Mouse (Mus musculus): Measurements from ENCODE around the gene Oit1.
A peak's percentile ranks its signal among the peaks of the same experiment; 100 is the strongest.

Gene Oit1

DNA sequence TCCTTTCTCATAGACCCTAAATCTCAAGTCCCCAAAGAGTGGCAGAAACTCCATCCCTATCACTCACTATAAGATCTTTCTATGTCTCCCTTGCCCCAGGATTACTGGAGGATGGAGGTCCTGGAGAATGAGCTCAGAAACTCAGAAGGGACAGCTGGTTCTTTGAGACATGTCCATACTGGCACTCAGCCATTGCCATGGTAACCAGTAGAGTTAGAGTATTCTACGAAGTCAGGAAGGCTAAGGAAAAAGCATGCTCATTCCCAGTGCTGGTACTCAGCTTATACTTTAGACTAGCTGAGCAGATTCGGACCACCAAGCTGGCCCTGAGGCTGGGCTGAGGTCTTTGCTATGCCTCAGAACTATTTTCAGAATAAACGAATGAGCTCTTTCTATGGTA is 44.0 kb downstream of the Oit1 start:
- peak; percentile 41 for DNase-seq

DNA sequence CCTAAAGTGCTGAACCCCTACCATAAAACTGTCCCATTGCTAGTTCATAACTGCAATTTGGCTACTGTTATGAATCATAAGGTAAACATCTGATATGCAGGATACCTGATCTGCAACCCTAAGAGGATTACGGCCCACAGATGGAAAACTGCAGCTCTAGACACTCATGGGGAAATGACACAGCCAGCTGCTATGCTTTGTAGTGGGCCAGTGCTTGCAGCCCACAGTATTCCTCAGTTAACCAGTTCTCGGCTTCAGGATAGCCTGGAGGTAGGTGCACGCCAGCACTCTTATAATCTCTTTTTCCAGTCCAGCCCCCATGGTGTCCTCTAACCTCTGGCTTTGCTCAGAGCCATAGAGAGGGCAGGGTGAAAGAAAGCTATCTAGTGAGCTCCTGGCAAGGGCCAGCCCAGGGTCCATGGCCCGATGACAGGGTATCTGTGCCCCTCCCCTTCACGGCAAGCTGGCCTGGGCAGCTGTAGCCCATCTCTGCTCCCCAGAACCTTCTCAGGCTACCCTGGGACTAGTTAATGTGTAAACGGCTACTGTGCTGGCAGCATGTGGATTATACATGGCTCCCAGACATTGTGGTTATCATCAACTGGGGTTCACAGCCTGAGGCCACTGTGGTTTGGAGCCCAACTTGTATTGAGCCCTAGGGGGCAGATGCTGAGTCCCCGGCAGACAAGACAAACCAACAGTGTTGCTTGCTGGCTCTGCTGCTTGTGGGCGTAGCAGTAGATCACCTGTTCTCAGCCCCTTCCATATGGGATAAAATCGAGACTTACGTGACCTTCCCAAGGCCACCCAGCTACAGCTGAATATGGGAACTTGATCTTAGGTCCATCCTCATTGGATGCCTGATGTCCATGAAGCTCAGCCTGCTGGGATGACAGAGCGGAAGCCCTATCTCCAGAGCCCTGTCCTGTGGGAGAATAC is 46.0 kb downstream of the Oit1 start:
- DNase-seq: no peak

DNA sequence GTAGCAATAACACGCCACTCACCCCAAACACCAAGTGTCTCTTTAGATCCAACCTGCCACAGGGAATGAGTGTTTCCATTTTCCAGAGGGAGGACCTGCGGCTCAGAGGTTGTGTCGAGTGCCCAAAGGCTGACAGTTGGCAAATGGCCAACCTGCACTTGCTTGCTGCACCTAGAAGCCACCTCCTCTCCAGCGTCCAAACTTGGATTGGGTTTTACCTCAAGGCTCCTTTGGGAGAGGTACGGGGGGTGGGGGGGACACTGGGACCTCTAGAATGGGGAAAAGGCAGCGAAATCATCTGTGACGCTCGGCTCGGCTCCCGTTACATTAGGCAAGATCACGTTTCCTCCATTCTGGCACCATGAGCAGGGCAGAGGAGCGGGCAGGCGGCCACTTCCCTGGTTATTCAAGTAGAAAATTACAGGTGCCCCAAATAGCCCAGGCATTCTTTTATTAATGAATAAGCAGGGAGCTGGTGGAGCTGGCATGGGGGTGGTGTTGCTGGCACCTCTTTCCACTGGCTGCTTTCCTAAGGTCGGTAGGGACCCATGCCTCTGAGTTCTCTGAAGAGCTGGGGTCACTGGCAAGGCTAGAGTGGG is 47.1 kb downstream of the Oit1 start:
- no peak for DNase-seq

DNA sequence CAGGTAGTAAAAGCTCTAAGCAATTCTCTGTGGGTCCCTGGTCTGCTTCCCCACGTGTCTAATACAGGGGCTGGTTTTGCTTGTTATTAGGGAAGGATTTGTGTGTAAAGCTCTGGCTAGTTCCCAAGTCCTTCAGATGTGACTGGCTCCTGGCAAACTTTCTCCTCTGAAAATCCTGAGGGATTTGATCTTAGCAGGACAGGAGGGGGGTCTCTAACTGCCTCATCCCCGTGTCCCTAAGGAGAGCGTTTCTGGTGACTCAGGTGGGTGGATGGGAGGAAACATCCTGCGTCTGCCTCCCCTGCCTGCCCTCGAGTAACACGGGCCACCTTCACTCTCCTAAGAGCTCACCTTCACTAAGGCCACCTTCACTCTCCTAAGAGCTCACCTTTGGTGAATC is 48.2 kb downstream of the Oit1 start:
- no peak for DNase-seq

DNA sequence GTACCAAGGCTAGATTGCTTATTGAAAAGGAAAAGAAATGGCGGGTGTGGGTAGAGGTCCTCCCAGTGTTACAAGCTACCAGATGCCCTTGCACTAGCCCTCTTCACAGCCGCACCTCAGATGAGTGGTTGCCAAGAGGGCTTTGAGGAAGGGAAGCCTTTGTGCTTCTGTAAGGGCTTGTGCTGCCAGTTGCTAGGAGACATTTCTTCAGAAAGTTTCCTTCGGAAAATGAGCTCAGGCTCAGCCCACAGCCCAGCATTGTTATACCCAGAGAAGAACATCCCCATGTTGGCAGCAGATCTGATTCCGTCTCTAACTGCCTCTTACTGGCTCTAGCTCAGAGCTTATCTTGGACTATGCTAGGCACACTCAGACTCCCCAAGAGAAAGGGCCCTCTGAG is 49.0 kb downstream of the Oit1 start:
- no peak for DNase-seq

DNA sequence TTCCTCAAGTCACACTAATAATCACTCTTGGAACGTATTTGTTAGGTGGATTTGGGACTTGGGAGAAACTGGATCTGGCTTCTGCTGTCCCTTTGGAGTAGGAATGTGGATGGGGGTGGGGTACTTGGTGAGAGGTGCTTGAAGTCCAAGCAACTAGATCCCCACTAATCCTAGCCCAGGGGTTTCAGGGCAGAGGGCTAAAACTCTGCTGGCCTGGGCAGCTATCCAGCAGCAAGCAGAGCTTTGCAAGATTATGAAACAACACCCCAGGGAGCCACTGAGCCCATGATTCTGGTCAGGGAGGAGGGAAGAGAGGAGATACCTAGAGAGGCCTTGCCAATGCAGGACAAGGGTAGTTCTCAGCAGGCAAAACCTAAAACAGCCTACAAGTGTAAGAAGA is 51.2 kb downstream of the Oit1 start:
- no peak for DNase-seq

DNA sequence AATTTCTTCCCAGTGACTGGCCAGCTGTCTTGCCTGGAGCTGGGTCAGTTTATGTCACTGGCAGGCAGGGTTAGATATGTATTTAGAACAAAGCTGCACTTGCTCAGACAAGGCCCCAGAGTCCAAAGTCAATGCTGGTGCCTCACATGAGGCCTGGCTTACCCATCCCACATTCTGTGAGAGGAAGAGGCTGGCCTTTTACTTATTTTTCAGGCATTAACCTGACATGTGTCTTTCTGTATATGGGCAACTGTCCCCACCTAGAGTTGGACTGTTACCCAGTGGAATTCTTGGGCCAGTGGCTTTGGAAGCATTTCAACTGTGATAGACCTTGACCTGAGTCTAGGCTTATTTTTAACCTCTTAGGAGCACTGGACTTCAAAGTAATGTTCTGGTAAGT is 51.6 kb downstream of the Oit1 start:
- no peak for DNase-seq

DNA sequence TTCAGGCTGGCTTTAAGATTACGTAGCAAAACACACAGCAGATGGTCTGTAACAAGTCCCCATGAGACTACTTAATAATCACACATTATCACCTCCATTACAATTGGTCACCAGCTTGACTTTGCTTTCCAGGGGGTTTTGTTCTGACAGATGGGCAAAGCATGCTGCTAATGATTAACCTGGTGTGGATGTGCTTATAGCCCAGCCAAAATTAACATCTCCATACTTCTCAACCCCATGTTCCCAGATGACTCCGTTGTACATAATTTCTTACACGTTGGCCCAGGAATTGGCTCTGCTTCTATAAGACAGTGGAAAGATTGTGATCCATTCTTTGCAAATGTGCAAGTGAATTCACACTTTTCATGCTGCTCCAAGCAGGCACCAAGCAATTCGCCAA is 52.8 kb downstream of the Oit1 start:
- no peak for DNase-seq

DNA sequence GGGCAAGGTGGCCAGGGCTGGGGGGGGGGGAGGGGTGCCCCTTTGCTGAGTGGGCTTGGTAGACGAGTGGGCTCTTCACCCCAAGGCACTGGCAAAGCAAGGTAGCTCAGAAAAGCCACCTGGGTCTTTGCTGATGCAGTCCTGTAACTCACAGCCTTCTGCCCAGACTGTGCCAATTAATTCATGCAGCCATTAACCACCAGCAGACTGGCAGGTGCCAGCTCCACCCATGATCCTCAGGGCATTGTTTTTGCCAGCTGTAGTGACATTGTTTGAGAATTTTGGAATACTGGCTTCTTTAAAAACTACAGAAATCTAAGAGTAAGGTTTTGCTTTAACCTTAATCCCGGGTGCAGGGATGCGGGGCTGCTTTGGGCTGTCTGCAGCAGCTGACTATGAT is 58.0 kb downstream of the Oit1 start:
- no peak for DNase-seq

DNA sequence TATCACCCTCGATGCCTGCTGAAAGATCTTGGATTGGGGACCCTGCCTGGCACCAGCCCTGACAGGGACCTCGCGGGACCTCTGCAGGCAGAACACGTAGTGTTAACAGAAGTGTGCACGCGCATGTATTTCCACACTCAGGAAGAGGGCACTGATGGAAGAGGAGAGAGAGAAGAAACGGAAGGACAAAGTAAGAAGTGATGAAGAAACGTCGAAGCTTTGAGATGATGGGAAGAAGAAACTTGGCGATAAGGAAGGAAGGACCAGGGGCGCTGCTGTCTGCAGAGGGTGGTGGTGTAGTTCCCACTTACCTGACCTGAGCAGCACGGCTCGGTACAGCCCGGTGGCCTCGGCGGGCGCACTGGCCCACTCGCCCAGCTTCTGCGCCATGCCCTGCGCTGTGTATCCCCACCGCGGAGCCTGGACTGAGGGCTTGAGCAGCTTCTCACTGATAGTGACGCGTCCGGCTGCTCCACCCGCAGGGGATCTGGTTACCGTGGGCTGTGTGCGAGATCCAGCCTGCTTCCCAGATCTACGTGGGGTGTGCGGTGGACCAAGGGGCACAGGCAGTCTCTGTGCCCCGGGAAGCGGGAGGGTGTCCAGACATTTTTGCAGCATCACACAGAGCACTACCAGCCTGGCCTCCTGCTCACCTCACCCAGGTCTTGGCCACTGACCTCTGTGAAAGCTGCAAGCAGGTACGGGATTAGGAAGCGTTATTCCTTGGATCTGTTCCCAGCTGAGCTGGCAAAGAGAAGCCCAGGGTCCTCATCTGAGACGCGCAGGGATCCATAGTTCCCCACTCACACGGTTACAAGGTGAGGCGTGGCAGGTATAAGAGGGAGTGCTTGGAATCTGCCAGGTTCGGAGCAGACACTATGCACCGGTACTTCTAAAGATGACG is 61.1 kb downstream of the Oit1 start, which contains the start of gene Fam107a:
Gene Fam107a, minus strand, starts transcription at position 830 of the 904 bp plus-strand sequence.
- DNase-seq: no peak

DNA sequence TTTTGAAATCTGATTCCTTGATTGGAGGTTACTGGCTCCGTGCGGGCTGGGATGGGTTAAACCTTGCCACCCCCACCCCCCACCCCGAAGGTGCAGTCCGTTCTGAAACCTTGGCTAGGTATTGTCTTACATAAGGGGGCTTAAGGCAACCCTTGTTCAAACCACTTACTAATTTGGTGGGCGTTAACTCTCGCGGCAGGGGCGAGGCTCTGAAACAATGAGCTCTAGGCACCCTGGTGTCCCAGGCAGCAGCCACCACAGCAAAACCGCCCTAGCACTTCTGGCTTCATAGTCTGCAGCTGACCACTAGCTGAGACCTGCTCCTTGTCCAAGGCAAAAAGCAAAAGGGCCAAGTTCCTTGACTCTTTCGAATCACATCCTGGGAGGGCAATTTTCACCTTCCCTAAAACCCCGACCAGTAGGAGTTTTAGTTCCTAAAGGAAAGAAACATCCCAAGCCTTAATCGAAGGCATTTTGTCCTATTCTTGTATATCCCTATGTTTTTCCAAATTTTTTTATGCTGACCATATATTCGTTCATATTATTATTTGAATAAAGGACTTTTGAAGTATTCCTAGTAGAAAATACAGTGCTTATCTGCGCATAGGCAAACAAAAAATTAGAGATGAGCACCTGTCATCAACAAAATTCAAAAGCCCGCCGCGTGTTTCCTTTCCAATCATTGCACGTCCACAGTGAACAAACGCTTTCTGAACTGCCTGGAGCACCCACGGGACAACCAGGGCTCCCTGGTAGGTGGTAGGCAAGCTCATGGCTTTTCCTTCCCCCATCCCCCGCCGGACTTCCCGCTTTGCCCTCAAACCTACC is 62.0 kb downstream of the Oit1 start:
- DNase-seq: no peak

DNA sequence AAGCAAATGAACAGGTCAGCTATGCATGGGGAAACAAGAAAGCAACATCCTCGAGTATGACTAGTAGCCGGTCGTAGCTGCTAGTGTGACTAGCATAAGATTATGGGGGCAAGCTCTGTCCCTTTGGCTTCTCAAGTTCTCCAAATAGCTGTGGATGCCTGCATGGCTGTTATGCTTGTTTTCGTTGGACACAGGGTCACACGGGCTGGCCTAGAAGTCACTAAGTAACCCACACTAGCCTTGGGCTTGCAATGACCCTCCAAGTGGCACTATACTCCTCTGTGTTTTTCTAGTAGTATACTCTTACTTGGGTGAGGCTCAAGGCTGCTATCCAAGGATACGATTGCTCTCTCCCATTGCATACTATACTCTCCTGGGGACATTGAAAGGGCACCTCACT is 63.4 kb downstream of the Oit1 start:
- no peak for DNase-seq

DNA sequence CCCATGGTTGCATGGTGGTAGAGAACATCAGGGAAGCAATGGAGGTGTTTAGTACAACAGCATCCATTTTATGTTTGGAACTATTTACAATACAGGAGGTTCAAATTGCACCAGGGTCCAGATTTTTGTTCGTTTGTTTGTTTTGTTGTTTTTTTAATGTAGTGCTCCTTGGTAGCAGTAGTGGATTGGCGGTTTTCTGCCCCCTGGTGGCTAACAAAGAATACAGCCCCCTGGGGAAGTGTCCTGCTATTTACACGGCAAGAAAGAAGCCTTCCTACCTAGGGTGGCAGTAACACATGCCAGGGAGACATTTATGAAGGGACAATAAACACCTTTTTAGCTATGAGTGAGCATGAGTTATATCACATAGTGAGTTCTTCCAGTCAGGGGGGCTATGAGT is 64.0 kb downstream of the Oit1 start:
- DNase-seq: no peak

DNA sequence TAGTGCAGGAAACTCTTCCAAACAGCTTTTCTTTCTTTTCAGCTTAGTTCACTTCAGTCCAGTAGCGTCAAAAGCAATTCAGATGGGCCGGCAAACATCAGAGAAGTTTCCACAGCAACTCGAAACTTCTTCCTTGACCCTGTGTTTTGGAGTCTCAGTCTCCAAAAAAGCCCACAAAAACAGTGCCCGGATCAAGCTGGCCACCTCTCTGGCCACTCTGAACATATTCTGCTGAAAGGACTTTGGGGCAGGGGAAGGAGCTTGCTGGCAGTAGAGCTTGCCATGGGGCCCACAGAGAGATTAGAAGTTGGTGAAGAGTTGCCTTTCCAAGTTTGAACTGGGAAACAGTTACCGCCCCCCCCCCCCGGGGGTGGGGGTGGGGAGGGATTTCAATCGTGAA is 64.7 kb downstream of the Oit1 start:
- no peak for DNase-seq

DNA sequence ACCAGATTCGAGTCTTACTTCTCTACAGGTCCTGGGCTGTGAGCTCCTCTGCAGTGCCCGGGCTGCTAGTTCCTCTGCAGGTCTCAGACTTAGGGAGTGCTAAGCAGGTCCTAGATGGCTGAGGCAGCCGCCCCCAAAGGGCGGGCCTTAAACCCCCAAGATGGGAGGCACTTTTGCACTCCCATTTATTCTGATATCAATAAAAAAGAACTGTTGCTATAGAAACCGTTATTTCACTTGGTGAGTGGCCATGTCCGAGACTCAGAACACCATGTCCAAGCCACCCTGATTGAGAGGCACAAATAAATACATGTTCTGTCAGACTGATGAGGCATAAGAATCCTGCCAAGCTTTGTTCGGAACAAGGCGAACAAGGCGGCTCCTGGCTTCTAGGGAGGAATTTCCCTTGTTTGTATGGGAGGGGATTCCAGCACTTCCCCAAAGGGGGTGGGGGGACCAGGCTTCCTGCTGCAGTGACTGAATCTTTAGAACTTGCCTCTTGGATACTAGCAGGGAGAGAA is 68.9 kb downstream of the Oit1 start:
- DNase-seq: no peak

DNA sequence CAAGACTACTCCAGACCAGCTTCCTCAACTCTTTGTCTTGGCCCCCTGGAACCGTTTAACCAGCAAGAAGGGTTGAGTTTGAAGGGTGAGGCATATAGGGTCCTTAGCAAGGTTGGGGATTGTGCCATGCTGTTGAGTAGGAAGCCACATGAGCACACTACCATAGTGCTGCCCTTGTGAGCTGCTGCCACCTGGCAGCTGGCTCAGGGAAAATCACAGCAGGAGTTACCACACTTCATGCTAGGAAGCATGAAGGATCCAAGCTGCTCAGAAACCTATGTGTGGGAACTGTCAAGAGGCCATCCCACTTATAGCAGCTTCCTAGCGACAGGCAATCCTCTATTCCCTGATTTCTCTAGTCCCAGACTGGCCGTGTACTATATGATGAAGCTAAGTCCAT is 69.9 kb downstream of the Oit1 start:
- no peak for DNase-seq

DNA sequence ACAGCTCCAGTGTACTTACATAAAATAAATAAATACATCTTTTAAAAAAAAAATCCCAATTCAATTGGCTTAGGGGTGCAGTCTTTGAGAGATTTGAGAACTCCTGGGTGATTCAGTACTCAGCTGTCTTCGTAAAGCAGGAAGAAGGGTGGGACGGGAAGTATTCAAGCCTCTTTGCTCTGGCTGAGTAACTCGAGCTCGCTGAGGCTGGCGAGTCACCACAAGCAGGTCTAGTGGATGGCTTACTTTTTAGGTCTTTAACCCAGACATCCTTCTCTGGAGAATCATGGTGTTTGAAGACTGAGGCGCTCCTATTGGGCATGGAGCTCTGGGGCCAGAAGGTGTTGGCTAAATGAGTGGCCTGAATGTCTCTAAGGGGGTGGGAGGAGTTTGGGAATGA is 71.7 kb downstream of the Oit1 start:
- no peak for DNase-seq

DNA sequence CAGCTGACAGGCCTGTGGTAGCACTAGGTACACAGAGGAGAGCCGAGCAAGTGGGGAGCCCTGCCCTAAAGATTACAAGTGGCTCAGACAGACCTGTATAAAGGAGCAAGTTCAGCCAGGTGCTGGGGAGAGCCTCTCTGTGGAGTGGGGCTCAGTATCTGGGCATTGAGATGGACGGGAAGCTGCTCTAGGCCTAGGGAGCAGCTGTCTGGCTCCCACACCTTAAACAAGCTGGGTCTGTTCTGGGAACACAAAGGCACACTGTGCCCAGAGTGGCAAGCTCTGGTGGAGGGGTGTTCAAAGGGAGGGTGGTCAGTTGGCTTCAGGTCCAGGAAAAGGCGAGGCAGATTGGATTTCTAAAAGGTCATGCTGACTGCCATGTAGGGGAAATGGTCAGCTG is 73.5 kb downstream of the Oit1 start:
- no peak for DNase-seq

DNA sequence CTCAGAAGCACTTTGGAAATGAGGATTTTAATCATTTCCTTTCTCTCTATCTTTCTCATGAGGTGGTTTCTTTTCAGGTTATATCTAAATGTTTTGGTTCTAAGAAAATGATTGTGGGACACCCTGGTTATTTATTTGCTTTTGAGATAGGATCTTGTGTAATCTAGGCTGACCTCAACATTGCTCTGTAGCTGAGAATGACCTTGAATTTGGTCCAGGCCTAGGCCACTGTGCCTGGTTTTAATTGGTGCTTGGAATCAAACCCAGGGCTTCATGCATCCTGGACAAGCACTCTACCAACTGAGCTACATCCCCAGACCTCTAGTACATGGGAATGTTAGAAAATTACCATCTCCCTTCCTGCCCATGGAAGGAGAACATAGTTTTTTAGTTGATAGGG is 74.5 kb downstream of the Oit1 start:
- DNase-seq: no peak

DNA sequence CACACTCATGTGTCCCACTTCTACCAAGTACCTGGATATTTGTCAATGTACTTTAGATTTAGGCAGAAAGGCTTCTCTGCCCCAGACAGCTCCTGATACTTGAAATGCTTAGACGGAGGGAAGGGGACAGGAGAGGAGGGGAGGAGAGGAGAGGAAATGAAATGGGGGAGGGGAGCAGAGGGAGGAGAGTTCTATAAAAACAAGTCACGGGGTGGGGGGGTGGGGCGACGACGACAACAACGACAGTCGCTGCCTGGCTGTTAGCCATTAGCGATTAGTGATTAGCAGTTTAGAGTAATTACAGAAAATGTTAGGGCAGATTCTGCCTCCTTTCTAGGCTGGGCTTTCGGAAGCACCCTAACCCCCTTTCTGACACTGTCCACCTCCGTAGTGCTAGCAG is 75.9 kb downstream of the Oit1 start:
- no peak for DNase-seq

DNA sequence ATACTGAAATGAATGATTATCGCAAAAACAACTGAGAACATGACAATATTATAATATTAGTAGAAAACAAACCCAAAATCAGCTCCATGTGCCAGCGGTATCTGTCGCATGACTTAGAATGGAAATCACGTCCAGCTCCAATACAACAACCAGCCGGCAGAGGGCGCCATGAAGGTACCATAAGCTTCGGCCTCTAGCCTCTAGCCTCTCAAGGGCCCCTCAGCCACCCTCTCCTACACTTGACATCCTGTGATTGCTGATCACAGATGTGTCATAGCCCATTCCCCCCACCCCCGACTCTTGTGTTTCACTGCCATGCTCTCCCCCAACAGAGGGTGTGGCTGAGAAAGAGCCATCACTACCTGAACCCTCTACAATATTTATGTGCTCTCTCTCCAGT is 78.3 kb downstream of the Oit1 start:
- DNase-seq: peak; percentile 53
